Mouse (Mus musculus): ENCODE results near the gene Otogl.

DNA sequence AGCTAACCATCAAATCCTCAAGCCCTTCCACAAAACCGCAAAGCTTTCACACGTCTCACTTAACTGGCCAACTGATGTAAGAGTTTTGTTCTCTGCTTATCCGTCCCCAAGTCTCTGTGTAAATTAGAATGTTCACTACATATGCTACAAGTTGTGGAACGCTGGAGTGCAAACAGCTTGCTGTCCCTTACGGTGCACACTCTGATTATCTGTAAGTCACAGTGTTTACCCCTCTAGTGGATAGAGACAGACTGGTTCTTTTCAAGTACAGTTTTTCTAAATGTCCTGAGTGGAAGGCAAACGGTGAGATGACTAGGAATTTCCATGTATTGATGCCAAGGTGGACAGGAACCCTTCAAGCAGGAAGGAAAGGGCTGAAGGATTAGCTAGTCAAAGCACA is 160.0 kb downstream of the Otogl start:
- TF ChIP-seq CTCF (IDR thresholded peaks at IDR 0.05; ENCODE audit: low read depth, low read length) (no peak), POLR2A (IDR thresholded peaks at IDR 0.05; ENCODE audit: borderline replicate concordance, low read depth, low read length) (no peak)

Measured in bone marrow macrophage, adult 2 months (primary cell).